Mouse (Mus musculus): Measurements from ENCODE around the gene Dhx58.

DNA sequence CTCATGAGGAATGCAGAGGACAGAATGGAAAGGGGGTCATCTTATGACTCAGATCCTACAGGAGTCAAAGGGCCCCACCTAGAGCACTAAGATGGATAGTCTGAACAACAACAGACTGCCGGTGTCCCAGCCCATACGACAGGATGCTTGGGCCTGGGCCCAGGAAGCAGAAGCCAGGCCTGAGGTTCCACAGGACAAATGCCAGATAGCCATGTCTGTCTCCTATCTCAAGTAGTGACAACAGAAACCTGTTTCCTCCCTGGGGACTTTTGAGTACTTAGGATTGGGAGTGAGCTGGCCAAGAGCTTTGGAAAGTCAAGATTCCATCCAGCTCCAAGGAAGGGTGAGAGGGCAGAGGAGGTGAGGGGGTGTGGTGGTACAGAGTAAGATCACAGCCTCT, 32.1 kb downstream of the Dhx58 start:
- TF ChIP-seq CTCF (IDR thresholded peaks at IDR 0.05; ENCODE audit: control insufficient read depth, insufficient read depth, insufficient replicate concordance, low read depth, low read length) (no peak), POLR2A (IDR thresholded peaks at IDR 0.05; ENCODE audit: control insufficient read depth, low read depth, low read length) (no peak)

All from testis, adult 2 months (tissue).